19 mouse cellular contexts compared by ENCODE assay signal in the genomic region with DNA sequence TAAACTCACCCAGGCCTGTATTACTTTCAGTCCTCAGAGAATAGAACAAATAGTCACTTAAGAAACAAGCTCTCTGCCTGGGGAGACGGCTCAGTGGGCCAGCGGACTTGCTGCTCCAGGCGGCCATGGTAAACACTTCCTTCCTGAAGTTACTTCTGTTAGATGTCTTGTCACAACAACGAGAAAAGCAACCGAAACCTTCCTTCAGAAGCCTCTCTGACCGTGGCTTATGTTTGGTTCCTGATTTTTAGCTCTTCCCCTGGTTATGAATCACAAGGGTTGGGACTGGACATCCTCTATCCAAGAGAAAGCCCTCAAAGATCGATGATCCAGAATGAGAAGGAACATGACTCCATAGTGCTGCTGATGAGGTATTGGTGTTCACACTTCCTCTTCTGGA.
DNase-seq lines count a peak whose midpoint lies in the region; ATAC-seq and TF ChIP-seq lines count a peak whose summit lies in the region.
"Had no signal": no experiment of that assay in that cellular context is flagged by ENCODE, and none has a peak within 500 bp of the region (broad histone marks: within the 10 kb centered on the region; RNA-seq: fewer than 3 reads in every experiment).

No protein-coding gene starts in this region.

- no peak overlapping the region for H3K4me2 ChIP-seq in liver, embryonic 11.5 days
- H3K4me2 ChIP-seq in forebrain, embryonic 15.5 days (replicated peaks): no peak overlapping the region
- H3K4me2 ChIP-seq: liver, embryonic 12.5 days had no signal

- H3K27ac ChIP-seq in liver, adult 2 months (replicated peaks; ENCODE audit: insufficient read depth, low read depth, low read length): no peak overlapping the region
- no peak overlapping the region for H3K27ac ChIP-seq in liver, embryonic 11.5 days (ENCODE audit: low read depth, low read length)
- peak overlapping the region; percentile 5; the same call in 1 of the 2 replicates for H3K27ac ChIP-seq in bone marrow, adult 2 months (ENCODE audit: control insufficient read depth, insufficient read depth, low read depth, low read length, poor library complexity)
- no peak overlapping the region for H3K27ac ChIP-seq in forebrain, embryonic 15.5 days (replicated peaks)
- H3K27ac ChIP-seq: gastrocnemius, adult 2 months; liver, embryonic 12.5 days; midbrain, embryonic 10.5 days had no signal

- H3K27me3 ChIP-seq in liver, adult 2 months (ENCODE audit: control insufficient read depth, insufficient read depth, low read length): no peaks in the 10 kb centered on the region
- no peaks in the 10 kb centered on the region for H3K27me3 ChIP-seq in liver, embryonic 11.5 days (replicated peaks; ENCODE audit: control insufficient read depth, insufficient read depth, low read length)
- no peaks in the 10 kb centered on the region for H3K27me3 ChIP-seq in forebrain, embryonic 15.5 days
- H3K27me3 ChIP-seq: liver, embryonic 12.5 days had no signal

- no peaks in the 10 kb centered on the region for H3K36me3 ChIP-seq in liver, adult 2 months (ENCODE audit: control insufficient read depth, insufficient read depth, low read length)
- no peaks in the 10 kb centered on the region for H3K36me3 ChIP-seq in liver, embryonic 11.5 days (ENCODE audit: control insufficient read depth, insufficient read depth, low read length)
- no peaks in the 10 kb centered on the region for H3K36me3 ChIP-seq in forebrain, embryonic 15.5 days
- H3K36me3 ChIP-seq: G1E; liver, embryonic 12.5 days; midbrain, embryonic 10.5 days had no signal

- H3K9me3 ChIP-seq in liver, embryonic 11.5 days (ENCODE audit: control insufficient read depth, low read length): no peaks in the 10 kb centered on the region
- no peaks in the 10 kb centered on the region for H3K9me3 ChIP-seq in forebrain, embryonic 15.5 days
- H3K9me3 ChIP-seq: liver, embryonic 12.5 days; midbrain, embryonic 10.5 days had no signal

- H3K79me2 ChIP-seq in liver, adult 2 months (ENCODE audit: control insufficient read depth, insufficient read depth, low read length): no peaks in the 10 kb centered on the region

- WGBS in liver, adult 2 months: 80% methylated on average over 7 of the region's 7 CpGs
- 44% methylated on average over 7 of the region's 7 CpGs for WGBS in liver, embryonic 11.5 days
- WGBS in bone marrow, adult 2 months: 5% methylated on average over 7 of the region's 7 CpGs
- 89% methylated on average over 7 of the region's 7 CpGs for WGBS in forebrain, embryonic 15.5 days

- H3K4me1 ChIP-seq in liver, adult 2 months (ENCODE audit: control insufficient read depth, insufficient read depth, low read length): no peaks in the 10 kb centered on the region
- no peaks in the 10 kb centered on the region for H3K4me1 ChIP-seq in liver, embryonic 11.5 days (replicated peaks; ENCODE audit: control insufficient read depth, insufficient read depth, low read length)
- no peaks in the 10 kb centered on the region; the same call in none of the 2 replicates for H3K4me1 ChIP-seq in bone marrow, adult 2 months (ENCODE audit: control insufficient read depth, insufficient read depth, low read length)
- H3K4me1 ChIP-seq in forebrain, embryonic 15.5 days: peaks cover 21% of the 10 kb centered on the region

- H3K4me3 ChIP-seq in liver, adult 2 months (ENCODE audit: insufficient read depth, low read depth, low read length): no peak overlapping the region
- no peak overlapping the region for H3K4me3 ChIP-seq in liver, embryonic 11.5 days (ENCODE audit: low read depth, low read length)
- H3K4me3 ChIP-seq in bone marrow, adult 2 months (replicated peaks; ENCODE audit: control insufficient read depth, low read depth, low read length): no peak overlapping the region
- H3K4me3 ChIP-seq in forebrain, embryonic 15.5 days: no peak overlapping the region
- H3K4me3 ChIP-seq: gastrocnemius, adult 2 months; liver, embryonic 12.5 days; midbrain, embryonic 10.5 days; myocyte had no signal

- no peak for TF ChIP-seq POLR2A in liver, adult 2 months (IDR thresholded peaks at IDR 0.05; ENCODE audit: extremely low read depth, insufficient read depth, low read length)
- TF ChIP-seq POLR2A in bone marrow, adult 2 months (IDR thresholded peaks at IDR 0.05; ENCODE audit: borderline replicate concordance, control insufficient read depth, low read depth, low read length): no peak

- peak; percentile 42 for DNase-seq in liver, adult 2 months (ENCODE audit: extremely low read depth, low read depth, low spot score)
- DNase-seq in liver, embryonic 11.5 days (ENCODE audit: low spot score): no peak
- DNase-seq in 416B (ENCODE audit: low read depth): peak; percentile 17
- no peak for DNase-seq in cerebellum, postnatal 14 days
- no peak for DNase-seq in kidney, postnatal 36 days
- DNase-seq: adrenal gland, adult 2 months; cerebellum, adult 8-10 months; gastrocnemius, adult 2 months; heart, postnatal 10 days; kidney, adult 8-10 months; thymus, postnatal 36 days had no signal

- no peak overlapping the region for H3K9ac ChIP-seq in liver, adult 2 months (ENCODE audit: low read depth, low read length)
- H3K9ac ChIP-seq in liver, embryonic 11.5 days (ENCODE audit: low read depth, low read length): no peak overlapping the region
- H3K9ac ChIP-seq in forebrain, embryonic 15.5 days (replicated peaks): no peak overlapping the region
- H3K9ac ChIP-seq: liver, embryonic 12.5 days had no signal

- TF ChIP-seq CTCF in liver, adult 2 months (IDR thresholded peaks at IDR 0.05; ENCODE audit: low read depth, low read length): no peak
- no peak for TF ChIP-seq CTCF in bone marrow, adult 2 months (IDR thresholded peaks at IDR 0.05; ENCODE audit: control insufficient read depth, insufficient read depth, low read length)

- ATAC-seq in liver, embryonic 11.5 days (replicated peaks; ENCODE audit: low FRiP score): no peak
- ATAC-seq in megakaryocyte progenitor cell, adult 5-6 weeks (replicated peaks; ENCODE audit: poor library complexity): peak; percentile 87
- ATAC-seq in forebrain, embryonic 15.5 days (replicated peaks): no peak
- ATAC-seq: hindbrain, embryonic 16.5 days; liver, embryonic 12.5 days had no signal

Comparison
In these comparisons a context has a peak if more than half of its experiments do, and no peak if none do; other contexts are left out.
1. DNase-seq: peak in liver, adult 2 months (single experiment) and 416B (single experiment); none in liver, embryonic 11.5 days (single experiment), cerebellum, postnatal 14 days (0 of 2) and kidney, postnatal 36 days (0 of 2).